Mouse (Mus musculus): ENCODE data around the gene Il16. TPM values are rescaled to one million over a fixed set of nuclear protein-coding genes. Genes with fewer than 3 reads are reported as not detected.
A peak's percentile ranks its signal among the peaks of the same experiment; 100 is the strongest.

Il16 gene
- polyA plus RNA-seq, 1 experiment from 2014 or later, result 9.8 TPM

DNA sequence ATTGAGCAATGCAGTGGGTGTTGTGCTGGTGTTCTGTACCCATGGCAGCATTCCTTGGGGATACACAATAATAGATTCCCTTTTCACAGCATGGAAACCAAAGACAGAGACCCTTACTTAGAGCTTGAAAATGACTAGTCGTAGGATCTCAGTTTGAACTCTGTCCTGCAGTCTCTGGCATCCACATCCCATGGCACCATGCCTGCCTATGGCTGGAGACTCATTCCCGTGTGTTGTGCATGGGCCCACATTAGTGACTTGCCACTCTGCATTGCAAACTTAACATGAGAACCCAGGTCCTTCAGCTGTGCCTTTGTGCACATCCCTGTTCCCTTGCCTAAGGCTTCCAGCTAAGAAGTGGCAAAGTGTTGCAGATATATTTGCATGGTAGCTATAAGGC, 100.8 kb downstream of the Il16 start:
- no peaks in the 10 kb centered on the region for H3K9me3 ChIP-seq (ENCODE audit: low read length)
- no peak for DNase-seq
- H3K4me3 ChIP-seq (ENCODE audit: low read depth, low read length), result no peak overlapping the region
- 82% methylated on average over 2 of the region's 2 CpGs for WGBS (ENCODE audit: insufficient replicate concordance)
- H3K4me1 ChIP-seq (ENCODE audit: insufficient read depth), result peaks cover 14% of the 10 kb centered on the region
- no peak overlapping the region for H3K9ac ChIP-seq (replicated peaks)
- no peaks in the 10 kb centered on the region for H3K27me3 ChIP-seq (ENCODE audit: insufficient read depth, low read length)
- no peak overlapping the region for H3K4me2 ChIP-seq (ENCODE audit: low read depth, low read length)
- TF ChIP-seq CTCF (IDR thresholded peaks at IDR 0.05; ENCODE audit: low read depth), result no peak
- TF ChIP-seq EP300 (IDR thresholded peaks at IDR 0.05; ENCODE audit: low read depth), result no peak
- peak; percentile 1; the same call in 1 of the 2 replicates for ATAC-seq
- peaks cover 58% of the 10 kb centered on the region for H3K36me3 ChIP-seq (replicated peaks; ENCODE audit: insufficient read depth, low read length)
- H3K27ac ChIP-seq (ENCODE audit: low read depth), result no peak overlapping the region

DNA sequence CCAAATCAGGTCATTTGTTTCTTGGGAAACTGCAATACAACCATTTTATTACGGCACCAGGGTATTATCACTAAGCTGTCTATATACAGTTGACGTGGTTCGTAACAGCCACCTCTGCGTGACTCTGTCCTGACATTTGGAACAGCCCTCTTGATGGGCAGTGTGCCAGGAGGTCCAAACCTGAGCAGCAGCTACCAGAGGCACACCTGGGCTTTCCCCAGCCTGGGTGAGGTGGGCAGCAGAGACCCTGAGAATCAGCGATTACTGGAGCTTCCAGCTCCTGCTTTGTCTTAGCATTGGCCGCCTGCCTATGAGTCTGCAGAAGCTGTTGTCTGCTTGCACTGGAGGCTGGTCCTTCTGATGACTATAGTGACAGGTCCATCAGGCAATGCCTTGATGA, 101.9 kb downstream of the Il16 start:
- 82% methylated on average over 6 of the region's 6 CpGs for WGBS (ENCODE audit: insufficient replicate concordance)
- DNase-seq (no peak), ATAC-seq (no peak)

DNA sequence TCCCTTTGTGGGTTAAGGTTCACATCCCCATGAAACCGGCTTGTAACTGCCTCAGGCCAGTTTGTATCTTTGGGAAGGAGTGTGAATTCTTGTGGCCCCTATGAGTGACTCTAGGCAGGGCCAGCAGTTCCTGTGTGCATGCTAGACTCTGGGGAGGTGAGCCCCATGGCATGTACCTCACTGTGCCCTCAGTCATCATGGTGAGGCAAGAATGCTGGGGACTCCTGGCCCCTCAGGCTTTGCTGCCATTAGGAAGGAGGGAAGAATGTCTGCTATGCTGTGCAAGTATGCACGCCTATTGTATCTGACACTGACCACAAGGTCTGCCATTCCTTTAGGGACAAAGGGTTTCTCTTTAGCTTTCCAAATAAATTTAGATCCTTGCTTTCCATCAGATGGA, 104.4 kb downstream of the Il16 start:
- H3K4me2 ChIP-seq (ENCODE audit: low read depth, low read length), result no peak overlapping the region
- H3K36me3 ChIP-seq (replicated peaks; ENCODE audit: insufficient read depth, low read length), result peaks cover 65% of the 10 kb centered on the region
- ATAC-seq (no peak), DNase-seq (no peak)
- H3K4me3 ChIP-seq (ENCODE audit: low read depth, low read length), result no peak overlapping the region
- H3K4me1 ChIP-seq (ENCODE audit: insufficient read depth), result peaks cover 9% of the 10 kb centered on the region
- WGBS (ENCODE audit: insufficient replicate concordance), result 73% methylated on average over 2 of the region's 2 CpGs
- H3K27me3 ChIP-seq (ENCODE audit: insufficient read depth, low read length), result no peaks in the 10 kb centered on the region
- no peaks in the 10 kb centered on the region for H3K9me3 ChIP-seq (ENCODE audit: low read length)
- H3K9ac ChIP-seq (replicated peaks), result no peak overlapping the region
- TF ChIP-seq EP300 (IDR thresholded peaks at IDR 0.05; ENCODE audit: low read depth), result no peak
- no peak for TF ChIP-seq CTCF (IDR thresholded peaks at IDR 0.05; ENCODE audit: low read depth)
- H3K27ac ChIP-seq (ENCODE audit: low read depth), result no peak overlapping the region

More for the DNA sequence above, 101.9 kb downstream of the Il16 start:
- no peak overlapping the region for H3K4me2 ChIP-seq (ENCODE audit: low read depth, low read length)
- no peak overlapping the region for H3K4me3 ChIP-seq (ENCODE audit: low read depth, low read length)
- H3K9me3 ChIP-seq (ENCODE audit: low read length), result no peaks in the 10 kb centered on the region
- H3K36me3 ChIP-seq (replicated peaks; ENCODE audit: insufficient read depth, low read length), result peaks cover 56% of the 10 kb centered on the region
- no peak overlapping the region for H3K27ac ChIP-seq (ENCODE audit: low read depth)
- peaks cover 12% of the 10 kb centered on the region for H3K4me1 ChIP-seq (ENCODE audit: insufficient read depth)
- TF ChIP-seq CTCF (IDR thresholded peaks at IDR 0.05; ENCODE audit: low read depth), result no peak
- no peaks in the 10 kb centered on the region for H3K27me3 ChIP-seq (ENCODE audit: insufficient read depth, low read length)
- no peak overlapping the region for H3K9ac ChIP-seq (replicated peaks)

DNA sequence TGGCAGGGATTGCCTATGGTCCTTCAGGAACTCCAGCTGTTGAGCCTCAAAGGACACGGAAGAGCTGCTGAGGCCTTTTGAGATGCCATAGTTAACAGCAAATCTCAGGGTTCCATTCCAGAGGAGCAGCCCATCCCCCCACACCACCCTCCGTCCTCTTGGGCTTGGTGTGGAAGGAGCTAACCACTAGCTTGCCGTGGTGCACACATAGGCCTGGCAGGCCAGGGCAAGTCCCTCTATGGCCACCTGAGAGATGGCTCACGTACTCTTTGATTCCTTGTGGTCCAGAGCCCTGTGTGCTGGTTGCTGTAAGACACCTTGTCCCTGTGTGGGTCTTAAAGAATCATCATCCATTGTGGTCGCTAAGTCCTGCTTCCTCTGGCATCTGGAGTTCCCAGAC, 104.9 kb downstream of the Il16 start:
- no peaks in the 10 kb centered on the region for H3K27me3 ChIP-seq (ENCODE audit: insufficient read depth, low read length)
- no peak overlapping the region for H3K27ac ChIP-seq (ENCODE audit: low read depth)
- DNase-seq (no peak), ATAC-seq (no peak)
- peaks cover 9% of the 10 kb centered on the region for H3K4me1 ChIP-seq (ENCODE audit: insufficient read depth)
- H3K4me3 ChIP-seq (ENCODE audit: low read depth, low read length), result no peak overlapping the region
- no peaks in the 10 kb centered on the region for H3K9me3 ChIP-seq (ENCODE audit: low read length)
- WGBS (ENCODE audit: insufficient replicate concordance), result 88% methylated on average over 5 of the region's 5 CpGs
- H3K36me3 ChIP-seq (replicated peaks; ENCODE audit: insufficient read depth, low read length), result peaks cover 67% of the 10 kb centered on the region
- no peak overlapping the region for H3K9ac ChIP-seq (replicated peaks)
- no peak for TF ChIP-seq EP300 (IDR thresholded peaks at IDR 0.05; ENCODE audit: low read depth)
- H3K4me2 ChIP-seq (ENCODE audit: low read depth, low read length), result no peak overlapping the region

DNA sequence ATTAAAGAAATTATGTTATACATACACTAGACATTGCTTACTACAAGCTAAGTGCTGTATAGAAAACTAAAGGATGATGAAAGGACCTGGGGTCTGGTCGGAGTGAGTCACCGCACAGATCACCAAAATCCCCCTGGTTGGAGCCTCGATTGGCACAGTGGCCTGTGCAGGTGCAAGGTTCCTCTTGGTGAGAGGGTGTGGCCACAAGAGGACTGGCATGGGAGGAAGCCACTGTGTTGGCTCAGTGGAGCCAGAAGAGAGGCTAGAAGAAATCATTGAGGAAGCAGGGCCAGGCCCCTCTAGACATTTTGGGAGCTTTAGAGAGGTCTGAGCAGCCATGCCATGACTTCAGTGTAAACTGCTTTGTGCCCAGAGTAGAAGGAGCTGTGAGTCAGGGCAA, 106.4 kb downstream of the Il16 start:
- Histone ChIP-seq H3K4me3 (ENCODE audit: low read depth, low read length) (no peak overlapping the region), H3K4me1 (ENCODE audit: insufficient read depth) (peaks cover 12% of the 10 kb centered on the region), H3K27me3 (ENCODE audit: insufficient read depth, low read length) (no peaks in the 10 kb centered on the region), H3K27ac (ENCODE audit: low read depth) (no peak overlapping the region), H3K9ac (replicated peaks) (no peak overlapping the region), H3K9me3 (ENCODE audit: low read length) (no peaks in the 10 kb centered on the region), H3K36me3 (replicated peaks; ENCODE audit: insufficient read depth, low read length) (peaks cover 62% of the 10 kb centered on the region), H3K4me2 (ENCODE audit: low read depth, low read length) (no peak overlapping the region)
- no peak for ATAC-seq
- DNase-seq, result no peak
- 49% methylated on average over 3 of the region's 3 CpGs for WGBS (ENCODE audit: insufficient replicate concordance)
- no peak for TF ChIP-seq EP300 (IDR thresholded peaks at IDR 0.05; ENCODE audit: low read depth)
- no peak for TF ChIP-seq CTCF (IDR thresholded peaks at IDR 0.05; ENCODE audit: low read depth)

DNA sequence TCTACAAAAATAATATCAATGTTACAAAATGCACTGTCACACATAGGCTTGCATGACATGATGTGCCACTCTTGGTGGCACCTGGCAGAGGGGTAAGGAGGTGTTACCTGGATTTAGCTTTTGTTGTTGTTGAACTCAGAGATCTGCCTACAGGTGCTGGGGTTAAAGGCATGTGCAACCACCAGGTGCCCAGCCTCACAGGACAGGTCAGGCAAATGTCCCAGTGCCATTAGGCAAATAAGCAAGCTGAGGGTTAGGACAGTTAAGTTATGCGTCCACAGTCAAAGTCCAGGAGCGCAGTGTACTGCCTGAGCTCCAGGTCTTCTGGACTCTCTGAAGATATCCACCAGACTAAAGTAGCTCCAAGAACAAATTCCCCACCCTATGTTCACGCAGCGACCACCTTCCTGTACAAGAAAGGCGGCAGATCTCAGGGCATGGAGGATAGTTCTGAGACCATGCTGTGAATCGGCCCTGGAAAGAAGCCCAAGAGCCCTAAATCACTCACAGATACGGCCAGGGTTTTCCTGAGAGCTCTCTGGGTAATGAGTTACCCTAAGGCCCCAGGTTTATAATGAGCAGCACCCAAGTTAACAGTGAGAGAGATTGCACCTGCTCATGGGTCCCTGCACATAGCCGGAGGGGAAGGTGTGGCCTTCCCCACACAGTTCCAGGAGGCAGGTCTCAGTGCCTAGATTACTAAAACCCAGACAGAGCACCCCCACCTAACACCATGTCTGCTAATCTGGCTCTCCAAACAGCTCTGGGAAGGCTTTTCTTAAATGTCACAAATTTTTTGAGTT, 107.5 kb downstream of the Il16 start:
- H3K9ac ChIP-seq (replicated peaks), result no peak overlapping the region
- H3K4me2 ChIP-seq (ENCODE audit: low read depth, low read length), result no peak overlapping the region
- WGBS (ENCODE audit: insufficient replicate concordance), result 73% methylated on average over 8 of the region's 8 CpGs
- peaks cover 17% of the 10 kb centered on the region for H3K4me1 ChIP-seq (ENCODE audit: insufficient read depth)
- no peak for TF ChIP-seq EP300 (IDR thresholded peaks at IDR 0.05; ENCODE audit: low read depth)
- TF ChIP-seq CTCF (IDR thresholded peaks at IDR 0.05; ENCODE audit: low read depth), result no peak
- H3K27me3 ChIP-seq (ENCODE audit: insufficient read depth, low read length), result no peaks in the 10 kb centered on the region
- peak overlapping the region; percentile 77 for H3K27ac ChIP-seq (ENCODE audit: low read depth)
- no peaks in the 10 kb centered on the region for H3K9me3 ChIP-seq (ENCODE audit: low read length)
- H3K4me3 ChIP-seq (ENCODE audit: low read depth, low read length), result no peak overlapping the region
- peaks cover 52% of the 10 kb centered on the region for H3K36me3 ChIP-seq (replicated peaks; ENCODE audit: insufficient read depth, low read length)
- peak; percentile 88 for ATAC-seq
- DNase-seq, result no peak
